Mouse (Mus musculus) frontal cortex, postnatal 10 days (tissue): ENCODE results near the gene Cbarp.

Experiments used
- DNase-seq, 2 experiments: peaks; one replicate each; pipeline ENCODE4 v3.0.0; 2022; ENCODE audit warnings: low spot score in 2 of 2, mixed read lengths in 1 of 2

Gene Cbarp

DNA sequence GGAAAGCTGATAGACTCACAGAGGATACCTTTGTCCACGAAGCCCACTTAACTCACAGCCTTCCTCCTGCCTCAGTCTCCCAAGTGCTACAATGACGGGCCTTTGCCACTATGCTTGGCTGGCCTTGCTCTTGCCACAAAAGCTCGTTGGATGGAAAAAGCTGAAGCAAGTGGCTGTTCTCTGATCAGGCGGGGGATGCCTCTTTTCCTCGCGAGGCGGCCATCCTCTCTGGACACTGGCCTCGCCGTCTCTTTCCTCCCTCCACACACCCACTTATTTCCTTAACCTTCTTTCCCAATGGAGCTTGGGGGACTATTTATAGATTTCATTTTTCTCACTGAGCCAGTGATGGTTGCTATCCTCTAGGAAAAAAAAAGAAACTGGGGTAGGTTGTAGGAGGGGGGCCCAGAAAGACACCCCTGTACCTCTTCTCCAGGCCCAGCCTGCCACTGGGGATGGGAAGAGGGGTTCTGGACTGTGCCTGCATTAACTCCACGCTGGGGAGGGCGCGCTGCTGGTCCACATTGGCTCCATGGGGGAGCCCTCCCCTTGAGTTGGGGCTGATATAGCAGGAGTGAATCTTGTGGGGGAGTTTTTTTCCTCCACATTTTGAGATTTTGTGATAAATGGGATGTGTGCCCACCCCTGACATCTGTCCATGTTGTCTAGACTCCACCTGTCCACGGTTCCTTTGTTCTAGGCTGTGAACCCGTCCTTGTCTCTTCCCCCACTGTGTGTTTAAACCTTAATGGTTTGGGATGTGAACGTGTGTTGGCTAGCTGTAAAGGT lies 16.7 kb upstream of the Cbarp start:
- DNase-seq = peak in 1 of 2 experiments; percentile 29

DNA sequence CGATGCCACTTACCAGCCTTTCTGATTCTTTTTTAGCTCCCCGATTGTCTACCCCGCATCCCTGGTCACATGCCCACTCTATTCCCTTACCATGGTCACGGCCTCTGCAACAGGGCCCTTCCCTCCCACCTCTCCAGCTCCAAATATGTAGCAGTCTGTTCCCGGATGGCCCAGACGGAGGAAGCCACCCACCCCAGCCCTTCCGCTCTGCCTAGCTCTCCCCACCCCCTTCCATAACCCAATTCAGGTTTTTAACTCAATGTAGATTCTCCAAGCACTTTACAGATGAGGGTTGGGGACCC lies 16.1 kb upstream of the Cbarp start:
- DNase-seq = peak in 1 of 2 experiments; percentile 43

DNA sequence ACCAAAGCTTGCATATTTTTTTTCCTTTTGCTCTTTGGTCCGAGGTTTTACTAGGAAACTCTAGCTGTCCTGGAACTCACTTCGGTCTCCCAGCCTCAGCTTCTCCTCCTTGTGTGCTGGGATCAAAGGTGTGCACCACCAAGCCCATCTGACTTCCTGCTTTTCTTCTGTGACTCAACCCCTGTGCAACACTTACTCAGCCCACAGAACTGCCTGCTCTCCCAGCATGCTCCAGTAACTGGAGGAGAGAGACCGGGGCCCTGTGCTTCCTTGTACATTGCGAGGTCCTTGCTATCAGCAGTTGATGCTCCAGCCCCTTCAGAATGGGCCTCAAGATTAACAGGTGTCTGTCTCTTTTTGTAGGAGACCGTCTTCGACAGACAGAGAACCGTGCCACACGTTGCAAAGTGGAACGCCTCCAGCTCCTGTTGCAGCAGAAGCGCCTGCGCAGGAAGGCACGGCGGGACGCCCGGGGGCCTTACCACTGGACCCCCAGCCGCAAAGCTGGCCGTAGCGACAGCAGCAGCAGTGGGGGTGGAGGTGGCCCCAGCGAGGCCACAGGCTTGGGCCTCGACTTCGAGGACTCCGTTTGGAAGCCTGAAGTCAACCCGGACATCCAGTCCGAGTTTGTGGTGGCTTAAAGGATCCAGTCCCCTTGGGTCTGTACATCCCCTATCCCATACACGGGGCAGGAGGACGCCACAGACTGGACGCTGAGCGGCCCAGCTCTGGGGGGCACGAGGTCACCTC lies 15.5 kb upstream of the Cbarp start:
- DNase-seq = no peak

DNA sequence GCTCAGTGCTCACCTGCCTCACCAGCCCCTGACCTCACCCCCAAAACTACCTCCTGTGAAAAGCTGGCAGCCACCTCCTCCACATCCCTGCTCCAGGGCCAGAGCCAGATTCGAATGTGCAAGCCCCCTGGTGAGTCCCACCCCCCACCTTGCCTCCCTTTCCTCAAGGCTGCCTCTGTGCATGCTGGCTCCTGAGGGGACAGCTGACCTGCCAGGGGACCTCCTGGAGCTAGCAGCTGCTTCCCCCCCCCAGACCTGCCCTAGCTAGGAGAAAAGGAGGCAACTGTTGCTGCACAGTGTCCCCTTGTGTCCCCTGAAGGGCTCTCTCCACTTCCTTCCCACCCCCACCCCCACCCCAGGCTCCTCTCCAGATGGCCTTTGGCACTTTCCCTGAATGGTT lies 14.6 kb upstream of the Cbarp start:
- no peak for DNase-seq

DNA sequence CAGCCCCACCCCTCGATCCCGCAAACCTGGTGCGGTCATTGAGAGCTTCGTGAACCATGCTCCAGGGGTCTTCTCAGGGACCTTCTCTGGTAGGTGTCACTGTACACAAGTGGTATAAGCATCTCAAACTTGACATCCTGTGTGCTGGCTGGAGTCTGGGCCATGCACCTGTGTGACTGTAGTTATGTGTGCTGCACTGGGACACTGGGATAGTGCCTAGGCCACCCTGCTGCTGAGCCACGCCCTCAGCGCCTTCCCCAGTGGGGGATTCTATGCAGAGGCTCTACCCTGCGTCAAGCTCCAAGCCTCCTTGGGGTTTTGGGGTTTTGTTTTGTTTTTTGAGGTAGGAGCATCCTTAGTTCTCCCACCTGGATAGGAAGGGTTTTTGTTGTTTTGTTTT lies 13.7 kb upstream of the Cbarp start:
- DNase-seq = no peak

DNA sequence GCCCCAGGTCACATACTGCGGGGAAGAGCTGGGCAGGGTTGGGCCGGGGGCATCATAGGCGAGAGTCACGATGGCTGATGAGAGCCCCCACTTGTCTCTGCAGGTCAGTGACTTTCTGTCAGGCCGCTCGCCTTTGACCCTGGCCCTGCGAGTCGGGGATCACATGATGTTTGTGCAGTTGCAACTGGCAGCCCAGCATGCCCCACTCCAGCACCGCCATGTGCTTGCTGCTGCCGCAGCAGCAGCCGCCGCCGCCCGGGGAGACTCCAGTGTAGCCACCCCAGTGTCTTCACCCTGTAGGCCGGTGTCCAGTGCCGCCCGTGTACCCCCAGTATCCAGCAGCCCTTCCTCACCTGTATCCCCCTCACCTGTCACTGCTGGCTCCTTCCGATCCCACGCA lies 13.1 kb upstream of the Cbarp start:
- DNase-seq = no peak

DNA sequence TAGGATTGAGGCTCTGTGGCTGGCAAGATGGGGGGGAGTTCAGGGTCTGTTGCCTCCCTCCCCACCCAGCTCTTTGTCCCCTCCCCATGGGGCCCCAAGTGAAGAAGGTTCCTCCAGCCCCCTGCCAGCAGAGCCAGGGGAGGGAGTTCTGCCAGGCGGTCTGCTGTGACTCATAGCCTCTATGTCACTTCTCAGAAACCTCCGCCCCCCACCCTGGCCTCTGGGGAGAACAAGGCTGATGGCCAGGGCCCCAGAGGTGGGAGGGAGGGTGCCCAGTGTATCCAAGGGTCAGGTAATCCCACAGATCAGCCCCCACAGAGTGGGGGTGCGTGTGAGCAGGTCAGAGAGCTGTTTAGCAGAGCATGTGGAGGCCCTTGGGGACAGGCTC lies 12.2 kb upstream of the Cbarp start:
- DNase-seq = no peak

DNA sequence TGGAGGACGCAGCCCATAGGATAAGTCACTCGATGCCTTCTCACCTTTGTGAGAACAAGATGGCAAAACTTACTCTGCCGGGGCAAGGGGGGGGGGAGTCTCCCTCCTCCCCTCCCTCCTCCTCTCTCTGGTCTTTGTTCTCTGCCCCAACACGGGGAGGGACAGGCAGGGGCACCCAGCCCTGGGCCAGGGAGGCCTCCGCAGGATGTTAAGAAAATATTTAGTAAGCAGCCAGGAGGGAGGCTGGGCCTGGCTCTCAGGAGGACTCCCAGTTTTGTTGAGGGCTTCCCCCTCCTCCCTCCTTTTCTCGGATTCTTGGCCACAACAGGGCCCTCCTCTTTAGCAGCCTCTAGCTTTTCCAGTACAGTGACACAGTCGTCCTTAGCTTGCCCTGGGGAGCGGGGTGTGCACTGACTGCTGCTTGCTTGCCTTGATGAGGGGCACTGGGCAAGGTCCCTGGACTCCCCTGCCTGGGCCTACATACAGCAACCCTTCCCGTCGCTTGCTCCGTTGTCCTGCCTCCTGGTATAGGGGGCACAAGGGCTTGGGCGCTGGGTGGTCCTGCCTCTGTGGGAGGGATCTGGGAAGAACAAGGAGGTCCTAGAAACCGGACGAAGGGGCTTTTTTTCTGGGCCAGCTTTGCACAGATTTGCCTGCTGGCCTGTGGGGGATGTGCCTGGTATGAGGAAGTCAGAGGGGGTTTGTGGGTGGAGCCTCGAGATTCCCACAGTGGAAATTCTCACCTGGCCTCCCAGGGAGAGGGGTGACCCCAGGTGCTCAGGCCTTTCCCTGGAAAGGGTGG lies 11.6 kb upstream of the Cbarp start:
- no peak for DNase-seq

DNA sequence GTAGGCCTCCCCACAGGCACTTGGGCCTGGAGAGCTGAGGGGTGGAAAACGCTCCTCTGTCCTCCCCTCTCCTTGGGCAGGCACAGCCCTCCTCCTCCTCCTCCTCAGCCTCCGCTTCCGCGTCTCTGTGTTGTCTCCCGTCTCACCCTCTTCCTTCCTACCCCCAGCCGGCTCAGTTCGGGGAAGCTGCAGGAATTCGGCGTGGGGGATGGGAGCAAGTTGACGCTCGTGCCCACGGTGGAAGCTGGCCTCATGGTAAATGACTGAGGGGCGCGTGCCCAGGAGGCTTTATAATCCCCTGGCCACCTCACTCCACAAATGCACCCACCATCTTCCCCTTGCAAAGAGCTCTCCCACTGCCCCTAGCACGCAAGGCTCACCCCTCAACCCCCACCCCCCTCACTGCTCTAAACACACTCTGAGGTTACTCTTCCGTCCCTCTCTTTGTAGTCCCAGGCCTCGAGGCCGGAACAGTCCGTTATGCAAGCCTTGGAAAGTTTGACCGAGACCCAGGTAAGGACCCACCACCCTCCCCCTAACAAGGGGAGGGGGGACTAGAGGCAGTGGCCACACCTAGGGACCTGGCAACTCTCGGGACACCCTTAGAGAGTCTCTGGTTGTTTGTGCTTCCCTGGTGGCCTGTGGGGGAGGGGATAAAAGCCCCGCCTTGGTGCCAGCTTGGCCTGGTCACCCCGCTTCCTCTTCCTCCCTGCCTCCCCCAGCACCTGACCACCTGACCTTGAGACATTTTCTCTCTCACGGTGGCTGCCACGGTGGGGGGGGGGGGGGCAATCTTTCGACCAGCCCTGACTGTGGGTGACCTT lies 10.8 kb upstream of the Cbarp start:
- no peak for DNase-seq

DNA sequence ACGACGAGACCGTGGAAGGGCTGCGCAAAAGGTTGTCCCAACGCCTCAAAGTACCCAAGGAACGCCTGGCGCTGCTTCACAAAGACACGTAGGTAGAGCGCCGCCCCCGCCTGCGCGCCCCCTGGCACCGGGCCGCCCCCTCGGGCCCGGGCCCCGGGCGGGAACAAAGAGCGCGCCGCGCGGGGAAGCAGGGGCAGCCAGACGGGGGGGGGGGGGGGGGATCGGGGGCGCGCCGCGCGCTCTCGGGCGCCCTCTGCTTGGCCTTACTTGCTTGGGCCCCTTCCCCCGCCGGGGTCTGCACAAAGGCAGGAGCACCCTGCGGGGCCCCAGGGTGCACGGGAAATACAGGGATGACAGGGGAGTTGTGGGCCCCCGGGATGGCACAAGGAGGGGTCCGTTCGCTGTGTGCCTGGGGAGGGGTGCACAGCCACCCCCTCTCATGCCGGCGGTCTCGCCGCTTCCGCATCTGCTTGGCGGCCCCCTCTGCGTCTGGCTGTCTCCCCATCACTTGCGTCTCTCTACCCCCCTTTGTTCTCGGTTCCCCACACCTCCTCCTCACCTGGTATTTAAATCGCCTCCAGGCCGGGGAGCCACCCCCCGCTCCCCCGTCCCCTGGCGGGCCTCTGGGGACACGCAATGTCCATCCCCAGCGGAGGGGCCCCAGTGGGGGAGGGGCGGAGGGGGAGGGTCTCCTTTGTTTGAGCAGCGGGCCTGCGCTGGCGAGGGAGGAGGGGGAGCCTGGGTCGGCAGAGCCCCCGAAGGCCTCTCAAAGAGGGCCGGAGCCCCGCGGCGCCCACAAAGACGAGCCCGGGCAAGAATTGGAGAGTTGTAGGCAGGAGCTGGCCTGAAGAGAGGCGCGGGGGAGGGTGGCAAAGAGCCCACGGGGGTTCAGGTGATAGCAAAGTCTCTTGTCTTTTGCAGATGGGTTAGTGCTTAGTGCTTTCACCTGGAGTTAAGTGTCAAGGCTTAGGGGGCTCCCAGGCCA lies 9.9 kb upstream of the Cbarp start:
- peak in 1 of 2 experiments; percentile 71 for DNase-seq

DNA sequence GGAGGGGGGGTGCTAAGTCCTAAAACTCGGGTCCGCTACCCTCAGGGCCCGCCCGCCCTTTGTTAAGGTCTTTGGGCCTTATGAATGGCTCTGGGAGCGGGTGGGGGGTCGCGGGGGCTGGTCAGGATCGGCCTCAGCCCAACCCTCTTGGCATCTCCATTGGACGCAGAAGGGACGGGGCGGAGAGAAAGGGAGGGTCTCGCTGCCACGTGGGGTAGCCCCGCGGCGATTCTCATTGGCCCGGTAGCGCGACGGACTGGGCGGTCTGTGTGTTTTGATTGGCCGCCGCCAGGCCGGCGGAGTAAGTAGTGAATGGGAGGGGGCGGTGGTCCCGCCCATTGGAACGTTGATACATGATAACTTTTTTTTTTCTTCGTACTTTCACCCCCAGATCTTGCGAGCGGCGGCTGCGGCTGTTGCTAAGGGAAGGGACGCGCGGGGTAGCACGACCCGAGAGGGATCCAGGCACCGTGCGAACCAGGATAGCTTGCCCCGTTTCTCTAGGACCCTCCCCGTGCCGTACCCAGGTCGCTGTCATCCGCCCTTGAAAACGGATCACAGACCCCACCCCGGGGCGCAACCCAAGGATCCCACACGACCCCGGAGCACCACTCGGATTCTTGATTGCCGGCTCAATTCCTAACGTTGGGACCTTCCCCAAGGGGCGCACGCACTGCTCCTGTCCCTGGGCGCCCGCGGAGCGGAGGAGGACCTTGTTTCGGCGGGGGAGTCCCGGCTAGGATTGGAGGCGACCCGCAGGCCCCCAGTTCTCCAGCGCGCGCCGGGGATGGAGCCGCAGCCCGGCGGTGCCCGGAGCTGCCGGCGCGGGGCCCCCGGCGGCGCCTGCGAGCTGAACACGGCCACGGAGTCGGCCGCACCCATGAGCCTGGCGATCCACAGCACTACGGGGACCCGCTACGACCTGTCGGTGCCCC lies 8.9 kb upstream of the Cbarp start:
- DNase-seq = peak; percentile 98 to 99

DNA sequence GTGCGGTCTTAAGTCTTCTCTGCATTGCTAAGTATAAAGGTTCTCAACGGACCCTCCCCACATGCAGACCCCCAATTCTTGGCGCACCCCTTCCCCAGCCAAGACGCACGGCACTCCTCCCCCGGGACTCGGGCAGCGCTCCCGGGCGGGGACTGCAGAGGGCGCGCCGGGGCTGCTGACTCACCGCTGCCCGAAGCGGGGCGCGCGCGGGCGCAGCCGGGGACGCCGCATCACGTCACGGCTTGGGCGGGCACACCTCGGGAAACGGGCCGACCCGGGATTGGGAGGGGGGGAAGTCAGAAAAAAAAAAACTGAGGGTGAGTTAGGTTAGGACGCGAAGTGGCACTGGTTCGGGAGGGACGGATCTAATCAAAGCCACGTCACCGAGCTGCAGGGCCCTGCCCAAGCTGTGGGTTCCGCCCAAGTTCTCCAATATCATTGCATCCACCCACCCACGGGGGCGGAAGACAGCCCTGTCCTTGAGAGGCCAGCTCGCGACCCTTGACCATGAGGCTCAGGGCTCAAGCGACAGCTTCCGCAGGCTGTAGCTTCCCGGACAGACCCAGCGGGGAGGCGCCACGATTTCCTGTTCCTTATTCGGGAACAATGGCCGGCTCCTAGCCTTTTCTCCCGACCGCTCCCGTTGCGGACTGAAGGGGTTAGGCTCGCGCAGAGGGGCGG lies 8.1 kb upstream of the Cbarp start:
- peak; percentile 92 to 95 for DNase-seq

DNA sequence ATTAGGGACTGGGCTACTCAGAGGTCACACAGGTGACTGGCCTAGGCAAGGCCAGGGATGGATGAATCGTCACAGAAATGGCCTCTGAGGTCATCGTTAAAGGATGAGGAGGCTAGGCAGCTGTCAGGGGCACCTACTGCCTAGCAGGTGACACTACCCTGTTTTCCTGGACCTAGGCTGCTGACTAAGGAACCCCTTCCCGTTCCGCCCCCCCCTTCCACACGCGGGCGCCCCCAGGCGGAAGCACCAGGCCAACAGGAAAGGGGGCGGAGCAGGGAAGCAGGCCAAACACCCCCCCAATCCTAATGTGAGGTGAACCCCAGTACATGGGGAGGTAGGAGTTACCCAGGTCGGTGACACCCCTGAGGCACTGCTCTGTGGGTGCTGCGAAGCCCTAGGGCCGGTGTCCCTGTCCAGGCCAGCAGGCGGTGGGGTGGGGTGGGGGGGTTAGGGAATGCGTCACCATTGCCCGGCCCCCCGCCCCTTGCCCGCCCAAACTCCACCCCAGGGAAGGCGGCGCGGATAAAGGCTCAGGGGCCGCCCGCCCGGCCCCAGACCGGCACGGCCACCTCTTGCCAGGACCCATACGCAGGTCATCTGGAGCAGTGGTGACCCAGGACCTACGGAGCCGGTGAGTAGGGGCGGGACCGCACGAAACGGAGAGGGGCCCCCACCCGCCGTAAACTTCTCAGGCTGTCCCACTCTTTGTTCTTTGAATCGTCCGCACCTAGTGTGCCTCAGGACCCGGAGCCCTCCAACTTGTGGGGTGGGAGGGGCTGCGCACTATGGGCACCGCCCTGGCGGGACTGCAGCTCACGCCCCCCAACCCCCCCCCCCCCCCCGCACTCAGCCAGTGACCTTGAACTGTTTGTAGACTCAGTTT lies 7.3 kb upstream of the Cbarp start, which contains the start of gene Midn:
Gene Midn (plus strand): TSS at position 554 of the 883 bp plus-strand sequence.
- DNase-seq = peak in 1 of 2 experiments; percentile 76

DNA sequence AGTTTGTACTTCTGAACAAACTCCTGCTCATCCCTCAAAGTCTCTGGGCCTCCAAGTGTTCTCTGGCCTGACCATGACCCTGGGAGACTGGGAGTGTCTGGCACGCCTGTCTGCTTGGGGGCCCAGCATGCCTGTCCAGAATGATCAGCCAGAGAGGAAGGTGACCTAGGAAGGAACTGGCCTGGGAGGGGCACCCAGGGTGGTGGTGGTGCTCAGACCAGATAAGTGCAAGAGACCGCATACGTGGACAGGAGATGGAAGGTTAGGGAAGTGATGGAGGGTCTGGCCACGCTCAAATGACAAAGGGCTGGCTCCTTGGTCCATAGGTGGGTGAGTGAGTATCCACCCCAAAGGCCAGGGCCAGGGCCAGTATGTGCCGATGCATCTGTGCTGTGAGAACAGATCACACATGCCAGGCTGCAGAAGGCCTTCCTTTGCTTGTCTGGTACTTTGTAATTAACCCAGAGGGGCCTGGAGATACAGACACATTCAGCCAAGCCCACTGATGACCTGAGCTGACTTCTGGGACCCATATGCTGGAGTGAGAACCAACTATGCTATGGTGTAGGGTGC lies 6.6 kb upstream of the Cbarp start:
- no peak for DNase-seq

DNA sequence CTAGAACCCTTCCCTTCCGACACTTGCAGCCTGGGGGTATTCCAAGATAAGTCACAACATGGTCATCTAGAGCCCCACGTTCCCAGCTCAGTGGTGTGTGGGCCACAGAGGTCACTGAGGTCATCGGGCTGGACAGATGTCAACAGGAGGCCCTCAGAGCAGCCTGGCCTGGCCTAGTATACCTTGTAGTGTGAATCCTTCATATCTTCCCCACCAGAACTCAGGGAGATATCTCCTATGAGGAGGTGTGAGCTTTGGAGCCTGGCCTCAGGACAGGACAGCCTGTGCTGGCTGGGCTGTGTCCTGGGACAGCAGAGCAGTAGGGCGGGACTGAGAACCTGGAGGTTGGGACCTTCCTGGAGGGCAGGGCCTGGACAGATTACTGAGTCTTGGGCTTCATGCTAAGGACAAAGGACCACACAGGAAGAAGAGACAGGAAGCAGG lies 6.0 kb upstream of the Cbarp start:
- DNase-seq = no peak

DNA sequence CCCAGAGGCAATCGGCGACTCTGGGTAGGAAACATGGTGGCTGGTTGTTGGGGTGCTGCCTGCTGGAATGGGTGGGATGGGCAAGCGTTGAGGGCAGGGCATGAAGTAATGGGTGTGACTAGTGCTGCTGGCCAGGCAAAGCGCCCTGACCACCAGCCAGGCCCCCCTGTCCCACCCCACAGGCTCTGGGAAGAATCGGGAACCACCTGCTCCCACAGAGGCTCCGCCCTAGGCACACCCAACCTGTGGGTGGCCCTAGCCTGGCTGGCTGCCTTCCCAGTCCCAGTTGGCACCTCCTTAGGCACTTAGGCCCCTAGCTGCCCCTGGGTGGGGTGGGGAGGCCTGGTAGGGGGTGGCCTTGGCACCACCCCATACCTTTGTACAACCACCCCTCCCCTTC lies 5.3 kb upstream of the Cbarp start:
- DNase-seq = no peak
